Mouse (Mus musculus) liver (tissue): ENCODE measurements around the gene Slc46a3.

Source experiments
- DNase-seq: peaks from one replicate; pipeline ENCODE4 v3.0.0-alpha.2; 2020; ENCODE audit warnings: mixed read lengths

Slc46a3 gene

GRCm38 (mm10) chr5:147843340-147843739 is 51.3 kb downstream of the Slc46a3 start:
- DNase-seq = no peak

- DNase-seq = no peak
Observed at GRCm38 (mm10) chr5:147839418-147839817, 55.2 kb downstream of the Slc46a3 start.

DNA sequence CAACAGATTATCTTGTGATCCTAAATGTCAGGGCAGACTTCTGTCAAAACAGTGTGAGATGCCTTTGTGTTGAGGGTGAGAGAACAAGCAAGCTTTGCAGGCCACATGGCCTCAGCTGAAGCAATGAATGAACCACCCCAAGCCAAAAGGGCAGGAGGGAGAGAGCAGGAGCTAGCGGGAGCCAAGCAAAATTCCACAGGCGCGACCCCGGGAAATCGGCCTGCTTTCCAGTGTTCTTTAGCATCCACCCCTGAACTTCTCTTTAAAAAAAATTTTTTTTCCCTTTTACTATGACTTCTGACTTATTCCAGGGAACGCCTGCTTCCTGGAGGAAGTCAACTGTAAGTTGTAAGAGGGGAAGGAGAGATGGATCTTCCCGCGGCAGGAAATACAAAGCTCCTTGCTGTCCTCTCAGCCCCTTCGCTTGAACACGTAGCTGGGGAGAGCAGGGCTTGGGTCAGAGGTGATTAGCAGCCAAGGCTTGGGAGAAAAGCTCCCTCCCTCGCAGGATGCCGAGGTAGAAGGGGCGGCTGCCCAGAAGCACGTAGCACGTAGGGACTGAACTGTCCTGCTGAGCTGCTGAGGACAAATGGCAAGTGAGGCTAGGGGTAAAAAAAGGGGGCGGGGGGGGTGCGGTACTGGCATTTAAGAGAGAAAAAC is 59.6 kb downstream of the Slc46a3 start:
- no peak for DNase-seq

DNA sequence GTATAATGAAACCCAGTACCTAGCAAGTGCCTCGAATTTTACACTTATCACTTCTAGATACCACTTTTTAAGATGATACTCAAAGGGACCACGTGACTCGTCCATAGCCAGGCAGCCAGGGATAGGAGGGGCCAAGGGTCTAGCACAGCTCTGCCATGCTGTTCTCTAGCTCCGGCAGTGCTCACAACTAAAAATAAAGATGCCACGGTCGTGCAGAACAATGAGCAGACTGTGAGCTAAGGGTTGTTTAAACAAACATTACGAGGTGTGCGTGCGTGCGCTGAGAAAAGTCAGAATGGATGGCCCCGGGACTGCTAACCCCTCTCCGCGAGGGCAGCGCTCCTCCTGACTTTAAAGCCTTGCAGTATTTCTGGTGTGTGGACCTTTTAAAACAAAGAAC is 61.8 kb downstream of the Slc46a3 start:
- no peak for DNase-seq

DNA sequence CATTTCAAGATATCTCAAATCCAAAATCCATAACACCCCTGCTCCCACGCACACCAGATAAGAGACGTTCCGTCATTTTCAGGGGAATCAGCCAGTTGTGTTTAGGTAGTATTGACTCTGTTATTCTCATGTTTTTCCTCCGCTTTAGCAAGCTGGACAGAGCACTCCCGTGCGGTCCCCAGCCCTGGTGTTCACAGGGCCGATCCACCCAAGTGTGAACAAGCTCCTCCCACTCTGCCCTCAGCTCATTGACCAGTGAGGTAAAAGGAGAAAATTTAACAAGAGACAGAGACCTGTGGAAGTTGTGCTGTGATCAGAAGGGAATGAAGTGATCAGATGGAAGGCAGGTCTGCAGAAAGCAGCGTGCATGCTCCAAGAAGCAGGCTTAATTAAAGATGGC is 65.8 kb downstream of the Slc46a3 start:
- no peak for DNase-seq
